Mouse (Mus musculus): Measurements from ENCODE around the gene Apom.

GRCm38 (mm10) chr17:35156461-35157200, 24.8 kb upstream of the Apom start:
- no peak for TF ChIP-seq HCFC1 (IDR thresholded peaks at IDR 0.05; ENCODE audit: borderline replicate concordance, insufficient read depth, low read length)
- TF ChIP-seq MAFK (IDR thresholded peaks at IDR 0.05; ENCODE audit: insufficient read depth, low read depth, low read length), result no peak
- no peak for TF ChIP-seq ZNF384 (IDR thresholded peaks at IDR 0.05; ENCODE audit: low read depth, low read length)

Measured in ES-E14 (cell line).